Mouse (Mus musculus): Measurements from ENCODE around the gene Shroom3.

The Shroom3 gene

DNA sequence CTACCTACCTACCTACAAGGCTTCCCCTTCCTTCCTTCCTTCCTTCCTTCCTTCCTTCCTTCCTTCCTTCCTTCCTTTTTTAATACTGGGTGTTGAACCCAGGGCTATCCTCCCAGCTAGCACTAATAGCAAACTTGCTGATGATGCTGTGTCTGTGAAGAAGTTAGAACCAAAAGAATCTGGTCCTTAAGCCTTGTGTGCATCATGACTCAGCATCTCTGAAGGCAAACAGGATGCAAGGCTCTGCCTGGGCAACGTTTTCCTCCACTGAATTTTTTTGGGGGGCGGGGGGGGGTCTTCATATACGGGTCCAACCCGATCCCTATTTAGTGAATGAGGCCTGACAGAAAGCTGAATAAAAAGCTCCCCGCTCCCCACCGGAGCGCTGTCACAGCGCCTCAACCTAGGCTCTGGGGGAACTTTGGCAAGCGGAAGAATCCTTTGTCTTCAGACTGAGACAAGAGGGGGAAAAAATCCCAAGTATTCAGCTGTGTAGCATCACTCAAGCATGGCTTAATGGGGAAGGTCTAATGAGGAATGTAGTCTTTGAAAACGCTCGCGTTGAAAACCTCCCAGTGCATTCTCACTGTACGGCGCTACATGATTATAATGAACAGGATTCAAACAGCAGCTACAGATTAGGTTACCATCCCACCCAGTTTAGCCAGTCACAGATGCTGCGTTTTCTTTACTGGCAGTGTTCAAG lies 15.0 kb downstream of the Shroom3 start:
- DNase-seq (ENCODE audit: low spot score in 2 of 2) = no peak

DNA sequence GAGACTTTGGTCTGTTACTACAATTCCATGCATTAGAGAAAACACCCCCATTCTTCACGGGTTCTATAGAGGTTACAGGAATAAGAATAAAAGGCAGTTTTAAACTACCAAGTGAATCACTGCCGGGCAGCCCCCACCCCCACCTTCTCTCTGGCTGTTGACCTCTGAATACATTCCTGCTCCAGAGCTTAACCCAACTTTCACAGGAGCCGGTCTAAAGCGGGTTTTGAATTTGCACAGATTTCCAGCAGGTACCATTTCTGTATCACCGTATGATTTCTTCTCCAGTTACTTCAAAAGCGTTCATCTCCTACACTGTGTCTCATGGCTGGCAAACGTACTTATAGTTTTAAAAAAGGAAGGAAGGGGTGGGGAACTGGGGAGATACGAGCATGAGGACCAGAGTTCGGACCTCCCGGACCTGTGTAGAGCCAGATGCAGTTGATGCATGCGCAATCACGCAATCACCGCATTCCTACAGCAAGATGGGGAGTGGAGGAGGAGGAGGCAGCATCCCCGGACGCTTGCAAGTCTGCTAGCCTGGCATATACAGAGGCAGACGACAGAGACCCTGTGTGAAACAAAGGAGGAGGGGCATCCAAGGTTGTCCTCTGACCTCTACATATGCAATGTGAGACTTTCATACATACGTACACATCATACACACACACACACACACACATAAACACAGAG lies 15.7 kb downstream of the Shroom3 start:
- DNase-seq (ENCODE audit: low spot score in 2 of 2) = no peak

DNA sequence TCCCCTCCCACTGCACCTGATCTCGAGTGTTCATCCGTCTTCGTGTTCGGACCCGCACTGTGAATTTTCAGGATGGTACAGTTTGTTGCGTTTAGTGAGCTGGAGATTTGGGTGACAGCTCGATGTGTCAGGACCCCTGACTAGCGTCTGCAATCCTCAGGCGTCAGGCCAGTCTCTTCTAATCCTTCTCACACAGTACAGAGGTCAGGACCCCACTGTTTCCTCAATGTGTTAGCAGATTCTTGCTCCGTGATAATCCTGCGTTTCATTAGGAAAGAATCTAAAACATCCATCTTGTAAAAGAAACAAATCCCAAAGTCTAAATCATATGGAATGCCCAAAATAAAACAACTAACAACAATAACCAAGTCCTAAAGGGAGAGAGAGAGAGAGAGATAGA lies 18.5 kb downstream of the Shroom3 start:
- no peak for DNase-seq (ENCODE audit: low spot score in 2 of 2)

DNA sequence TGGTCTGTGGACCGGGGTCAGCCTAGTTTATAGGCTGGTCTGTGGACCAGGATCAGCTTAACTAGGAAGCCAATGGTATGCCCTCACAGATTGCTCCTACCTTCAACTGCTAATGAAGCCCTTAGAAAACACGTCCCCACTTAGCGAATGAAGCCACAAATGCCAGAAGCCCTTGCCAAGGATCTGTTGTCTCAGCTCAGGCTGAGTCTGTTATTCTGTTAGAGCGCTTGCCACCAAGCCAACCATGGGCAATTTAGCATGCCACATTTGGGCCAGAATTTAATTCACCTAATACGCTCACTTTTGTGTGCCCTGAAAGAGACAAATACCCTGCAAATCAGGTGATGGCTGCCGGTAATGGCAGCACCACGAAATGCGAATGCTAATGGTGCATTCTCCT lies 20.4 kb downstream of the Shroom3 start:
- DNase-seq (ENCODE audit: low spot score in 2 of 2) = no peak

DNA sequence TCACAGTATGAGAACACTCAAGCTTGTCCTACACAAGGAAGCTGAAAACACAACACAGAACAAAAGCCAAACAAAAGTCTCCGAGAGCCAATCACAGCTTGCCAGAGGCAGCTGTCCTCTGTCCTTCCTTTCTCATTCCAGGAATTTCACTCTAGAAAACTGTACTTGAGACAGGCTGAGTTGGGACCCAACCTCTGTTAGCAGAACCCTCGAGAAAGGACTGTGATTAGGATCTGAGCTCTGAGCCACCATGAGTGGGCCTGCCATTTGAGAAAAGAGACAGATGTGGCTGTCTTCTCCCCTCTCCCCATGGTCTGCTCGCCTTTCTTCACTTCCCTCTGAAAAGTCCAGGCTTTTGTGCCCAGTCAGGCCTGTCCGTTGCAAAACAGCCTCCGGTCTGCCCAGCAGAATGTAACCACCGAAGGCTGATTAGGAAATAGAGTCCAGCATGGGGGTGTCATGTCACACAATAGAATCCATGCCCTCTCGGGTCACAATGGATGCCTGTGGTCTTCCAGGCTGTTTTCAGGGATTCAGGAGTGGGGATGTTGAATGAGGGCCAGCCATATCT lies 24.8 kb downstream of the Shroom3 start:
- DNase-seq (ENCODE audit: low spot score in 2 of 2) = no peak

DNA sequence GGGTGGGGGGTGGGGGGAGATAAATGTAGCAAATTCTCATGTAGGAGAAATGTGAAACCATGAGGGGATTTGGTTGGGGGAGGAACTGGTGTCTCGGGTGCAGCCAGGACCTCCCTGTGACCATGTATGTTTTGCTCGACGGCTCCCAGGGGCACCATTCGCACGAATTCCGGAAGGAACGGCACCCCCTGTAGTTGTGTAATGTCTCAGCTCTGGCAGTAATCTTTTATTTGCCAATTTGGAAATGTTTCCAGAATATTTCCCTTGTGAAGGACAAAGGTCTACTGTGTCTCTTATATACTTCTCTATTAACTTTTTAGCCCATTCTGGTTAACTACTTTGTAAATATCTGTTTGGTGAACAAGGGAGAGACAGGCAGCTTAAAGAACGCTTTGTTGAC lies 27.5 kb downstream of the Shroom3 start:
- DNase-seq (ENCODE audit: low spot score in 2 of 2) = no peak

DNA sequence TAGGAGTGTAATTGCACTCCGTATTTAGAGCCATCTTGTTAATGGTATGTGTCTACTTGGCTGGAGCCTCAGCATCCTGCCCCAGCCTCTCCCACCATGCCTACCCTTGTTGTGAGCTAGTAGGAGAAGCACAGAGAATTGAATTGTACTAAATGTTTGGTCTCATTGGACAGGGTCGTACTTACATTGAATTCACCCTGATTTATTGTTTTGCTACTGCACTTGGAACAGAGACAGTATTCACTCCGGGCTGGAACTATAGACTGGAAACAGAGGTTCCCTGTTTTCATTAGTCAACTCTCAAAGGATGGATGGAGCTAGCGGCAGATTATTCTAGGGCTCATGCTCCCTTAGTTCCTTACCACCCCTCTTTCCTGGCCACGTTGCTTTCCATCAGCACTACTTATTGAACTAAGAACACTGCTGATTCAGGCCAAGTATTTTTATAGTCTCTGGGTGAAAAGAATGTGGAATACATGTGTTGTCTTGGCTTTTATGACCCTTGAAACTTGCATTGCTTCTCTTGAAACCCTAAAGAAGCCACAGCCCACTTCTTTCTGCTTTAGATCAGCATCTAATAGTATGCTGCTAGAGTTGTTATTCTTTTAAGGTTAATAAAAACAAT lies 28.5 kb downstream of the Shroom3 start:
- no peak for DNase-seq (ENCODE audit: low spot score in 2 of 2)

DNA sequence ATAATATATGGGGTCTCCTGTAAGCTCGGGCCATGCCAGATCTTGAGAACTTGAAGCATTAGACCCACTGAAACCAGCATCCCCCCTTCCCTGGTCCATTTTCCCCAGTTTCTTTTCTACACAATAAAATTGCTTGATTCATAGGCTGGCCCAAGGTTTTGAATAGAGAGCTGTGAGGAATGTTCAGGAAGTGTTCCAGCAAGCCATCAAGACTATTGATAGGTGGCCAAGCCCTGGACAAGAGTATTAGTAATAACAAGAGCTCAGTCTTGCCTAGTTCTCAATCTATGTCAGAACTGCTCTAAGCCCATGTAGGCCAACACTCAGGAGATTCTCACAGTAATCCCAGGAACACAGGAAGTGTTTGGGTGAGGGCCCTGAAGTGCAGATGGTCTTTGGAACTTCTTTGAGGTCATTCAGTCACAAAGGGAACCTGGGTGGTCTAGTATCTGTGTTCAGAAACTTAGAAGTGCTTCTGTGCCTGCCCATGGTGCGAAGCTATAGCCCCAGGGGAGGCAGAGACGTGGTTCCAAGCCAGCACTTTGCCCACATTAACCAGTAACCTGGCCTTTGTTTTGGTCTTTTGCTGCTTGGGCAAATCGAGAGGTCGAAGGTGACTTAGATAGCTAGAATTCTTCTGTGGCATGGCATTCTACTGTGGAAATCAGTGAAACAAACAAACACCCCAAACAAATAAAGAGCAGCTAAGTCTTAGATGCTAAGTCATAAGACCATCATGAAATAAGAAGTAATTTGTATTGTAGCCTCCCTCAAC lies 29.6 kb downstream of the Shroom3 start:
- DNase-seq (ENCODE audit: low spot score in 2 of 2) = no peak

DNA sequence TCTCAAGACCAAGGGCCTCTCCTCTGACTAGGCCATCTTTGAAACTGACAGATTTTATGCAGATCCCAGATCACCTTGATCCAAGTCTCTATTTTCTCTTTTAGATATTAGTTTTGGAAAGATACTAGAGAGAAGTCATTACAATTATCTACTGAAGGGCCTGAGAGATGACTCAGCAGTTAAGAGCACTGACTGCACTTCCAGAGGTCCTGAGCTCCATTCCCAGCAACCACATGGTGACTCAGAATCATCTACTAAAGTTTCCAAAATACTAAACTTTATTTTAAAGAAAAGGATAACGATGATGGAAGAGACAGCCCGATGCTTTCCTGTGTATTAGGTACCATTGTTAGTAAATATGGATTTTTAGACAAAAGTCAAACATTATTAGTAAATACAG lies 31.7 kb downstream of the Shroom3 start:
- DNase-seq (ENCODE audit: low spot score in 2 of 2) = no peak

DNA sequence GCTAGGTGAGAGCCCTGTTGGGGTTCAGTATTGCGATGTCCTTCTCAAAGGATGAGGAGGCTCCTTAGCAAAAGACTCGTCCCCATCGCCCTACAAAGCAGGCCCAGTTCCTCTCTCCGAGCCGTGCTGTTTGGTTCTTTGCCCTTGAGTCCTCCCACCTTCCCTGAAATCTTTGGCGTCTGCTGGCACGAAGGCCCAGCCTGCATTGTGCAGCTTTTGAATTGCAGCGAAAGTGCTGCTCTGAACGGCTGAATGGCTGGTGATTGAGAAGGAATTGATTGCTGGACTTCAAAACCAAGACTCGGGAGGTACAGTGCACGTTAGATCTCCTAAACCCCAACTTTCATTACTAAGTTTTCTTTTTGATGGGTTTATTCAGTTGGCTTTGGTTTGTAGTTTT lies 32.1 kb downstream of the Shroom3 start:
- DNase-seq (ENCODE audit: low spot score in 2 of 2) = no peak

DNA sequence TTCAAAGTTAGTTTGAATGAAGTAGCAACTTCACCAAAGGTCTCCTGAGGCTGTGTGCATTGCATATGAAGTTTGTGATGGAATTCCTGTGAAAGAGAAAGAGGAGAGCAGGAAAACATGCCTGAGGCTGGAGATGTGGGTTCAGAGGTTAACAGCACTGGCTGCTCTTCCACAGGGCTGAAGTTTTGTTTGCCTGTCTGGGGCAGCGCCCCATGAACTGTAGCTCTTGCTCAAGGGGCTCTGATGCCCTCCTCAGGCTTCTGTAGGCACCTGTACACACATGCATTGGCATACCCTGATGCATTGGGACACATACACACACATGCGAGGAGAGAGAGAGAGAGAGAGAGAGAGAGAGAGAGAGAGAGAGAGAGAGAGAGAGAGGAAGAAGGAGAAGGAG lies 32.7 kb downstream of the Shroom3 start:
- no peak for DNase-seq (ENCODE audit: low spot score in 2 of 2)

DNA sequence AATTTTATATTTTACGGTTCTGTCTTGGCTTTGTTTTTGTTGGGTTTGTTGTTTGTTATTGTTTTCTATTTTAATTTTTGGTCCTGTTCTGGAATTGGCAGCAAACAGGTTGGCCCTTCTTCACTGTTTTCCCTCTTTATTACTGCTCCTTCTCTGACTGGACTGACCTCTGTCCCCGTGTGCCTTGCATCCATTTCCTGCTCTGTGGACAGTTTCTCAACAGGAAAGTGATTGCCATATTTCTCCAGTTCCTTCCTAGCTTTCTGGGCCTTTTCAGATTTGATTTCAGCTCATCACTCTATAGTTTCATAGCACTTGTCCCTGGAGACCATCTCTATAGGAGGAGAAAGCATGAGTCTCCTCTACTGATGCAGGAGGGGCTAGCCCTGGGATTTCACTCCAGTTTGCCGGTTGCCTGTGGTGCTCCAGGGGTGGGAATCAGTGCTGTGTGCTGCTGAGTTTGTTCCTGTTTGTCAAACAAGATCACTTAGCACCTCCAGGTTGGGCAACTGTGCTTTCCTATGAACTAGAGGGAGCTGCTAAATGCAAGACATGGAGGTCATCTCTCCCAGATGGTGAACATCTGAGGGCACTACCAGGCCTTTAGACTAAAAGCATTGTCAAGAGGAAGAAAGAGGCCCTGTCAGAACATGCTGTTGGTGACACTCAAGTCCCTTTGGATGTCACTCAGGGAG lies 34.6 kb downstream of the Shroom3 start:
- DNase-seq (ENCODE audit: low spot score in 2 of 2) = no peak

DNA sequence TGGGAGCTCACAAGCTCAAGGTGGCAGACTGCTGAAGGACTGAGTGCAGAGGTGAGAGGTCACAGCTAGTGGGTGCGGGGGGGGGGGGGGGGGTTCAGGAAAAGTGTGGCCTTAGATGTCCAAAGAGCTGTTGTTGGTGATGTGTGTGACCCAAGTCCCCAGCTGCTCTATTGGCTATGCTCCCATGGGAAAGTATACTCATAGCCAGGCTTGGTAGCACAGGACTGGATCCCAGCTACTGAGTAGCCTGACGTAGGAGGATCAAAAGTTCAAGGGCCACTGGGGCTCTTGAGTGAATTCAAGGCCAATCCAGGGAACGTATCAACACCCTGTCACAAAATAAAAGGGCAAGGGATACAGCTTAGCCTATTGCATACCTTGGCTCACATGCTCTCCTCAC lies 35.6 kb downstream of the Shroom3 start:
- no peak for DNase-seq (ENCODE audit: low spot score in 2 of 2)

DNA sequence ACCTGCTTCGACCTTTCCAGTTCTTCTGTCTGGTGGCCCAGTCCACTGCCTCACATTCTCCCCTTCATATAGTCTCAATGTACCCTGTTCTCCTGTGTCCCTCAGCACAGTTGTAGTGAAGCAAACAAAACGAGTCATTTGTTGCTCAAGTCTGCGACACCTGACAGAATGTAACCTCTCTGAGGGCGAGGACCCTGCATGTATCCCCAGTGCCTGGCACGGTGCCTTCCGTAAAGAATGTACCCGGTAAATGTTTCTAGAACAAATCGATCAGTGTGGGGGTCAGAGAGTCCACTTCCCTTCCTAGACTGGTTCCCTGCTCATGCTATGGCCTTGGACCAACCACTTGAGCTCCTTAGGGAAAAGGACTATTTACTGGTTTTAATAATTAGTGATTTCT lies 38.4 kb downstream of the Shroom3 start:
- DNase-seq (ENCODE audit: low spot score in 2 of 2) = no peak

DNA sequence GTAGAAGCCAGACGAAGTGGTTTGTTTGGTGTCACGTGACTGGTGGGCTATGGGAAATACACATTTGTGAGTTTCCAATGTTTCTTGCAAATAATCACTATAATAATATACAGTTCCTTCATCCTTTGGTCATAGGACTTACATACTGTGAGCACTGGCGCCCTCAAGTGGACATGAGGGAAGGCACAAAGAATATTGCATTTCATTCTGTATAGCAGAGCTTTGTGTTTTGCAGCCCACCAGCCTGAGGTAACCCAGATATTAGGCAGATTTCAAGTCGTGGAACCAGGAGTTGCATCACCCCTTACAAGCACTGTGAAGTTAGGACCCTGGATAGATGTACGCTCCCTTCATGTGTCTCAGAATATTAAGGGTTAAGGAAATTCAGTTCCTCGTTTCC lies 42.7 kb downstream of the Shroom3 start:
- DNase-seq (ENCODE audit: low spot score in 2 of 2) = peak in 1 of 2 experiments; percentile 66

DNA sequence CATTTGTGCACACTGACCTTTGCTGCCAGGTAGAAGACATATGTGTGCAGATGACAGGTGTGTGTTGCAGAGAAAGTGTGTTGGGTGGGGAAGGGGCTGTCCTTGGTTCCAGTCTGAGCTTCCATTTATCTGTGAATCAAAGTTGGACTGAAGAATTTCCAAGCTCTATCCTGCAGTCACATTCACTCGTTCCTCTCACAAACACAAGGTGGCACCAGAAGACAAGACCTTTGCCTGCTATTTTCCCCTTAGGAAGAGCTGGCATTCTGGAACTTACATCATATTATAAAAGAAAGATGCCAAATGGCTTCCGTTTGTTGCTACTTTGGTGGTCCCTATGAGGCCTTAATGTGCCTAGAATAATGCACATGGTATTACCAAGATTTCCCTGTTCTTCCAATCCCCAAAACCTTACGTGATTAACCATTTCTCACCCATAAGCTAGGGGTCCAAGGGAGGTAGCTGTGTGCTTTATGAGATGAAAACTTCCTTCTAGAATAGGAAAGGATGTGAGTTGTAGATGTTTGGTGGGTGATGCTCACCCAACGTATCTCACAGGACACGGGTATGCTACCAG lies 45.1 kb downstream of the Shroom3 start:
- DNase-seq (ENCODE audit: low spot score in 2 of 2) = peak in 1 of 2 experiments; percentile 24

DNA sequence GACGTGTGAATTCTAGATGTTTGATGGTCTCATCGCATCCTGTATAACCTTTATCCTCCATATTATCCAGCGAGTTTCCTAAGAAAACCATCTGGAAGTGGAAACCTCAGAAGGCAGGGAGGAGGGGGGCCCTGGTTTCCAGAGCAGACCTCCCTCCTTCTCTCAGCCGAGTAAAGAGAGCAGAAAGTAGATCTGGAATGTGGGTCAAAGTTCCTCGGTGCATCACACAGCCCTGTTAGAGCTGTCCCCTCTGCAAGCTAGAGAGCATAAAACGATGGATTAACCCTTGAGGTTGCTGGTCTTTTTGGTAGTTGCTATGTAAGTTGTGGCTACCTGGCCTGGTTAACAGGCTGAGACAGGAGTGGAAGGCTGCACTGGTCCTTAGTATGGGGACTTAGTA lies 46.0 kb downstream of the Shroom3 start:
- no peak for DNase-seq (ENCODE audit: low spot score in 2 of 2)

DNA sequence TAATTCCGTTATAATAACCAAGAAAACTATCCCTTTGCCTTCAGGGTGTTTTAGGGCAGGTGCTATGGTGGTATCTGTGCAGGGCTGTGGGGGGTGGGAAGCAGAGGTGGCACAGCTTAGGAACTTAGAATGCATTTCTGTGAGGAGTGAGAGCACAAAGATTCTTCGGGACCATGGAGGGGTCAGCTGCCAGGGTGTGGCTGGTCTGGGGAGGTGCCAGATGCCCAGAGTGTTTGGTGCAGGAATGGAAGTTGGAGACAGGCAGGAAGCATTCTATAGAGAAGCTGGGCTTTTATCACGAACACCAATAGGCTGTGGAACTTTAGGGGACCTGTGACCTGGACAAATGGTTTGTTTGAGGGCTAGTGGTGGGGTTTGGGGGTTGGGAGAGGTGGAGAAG lies 58.6 kb downstream of the Shroom3 start:
- DNase-seq (ENCODE audit: low spot score in 2 of 2) = no peak

DNA sequence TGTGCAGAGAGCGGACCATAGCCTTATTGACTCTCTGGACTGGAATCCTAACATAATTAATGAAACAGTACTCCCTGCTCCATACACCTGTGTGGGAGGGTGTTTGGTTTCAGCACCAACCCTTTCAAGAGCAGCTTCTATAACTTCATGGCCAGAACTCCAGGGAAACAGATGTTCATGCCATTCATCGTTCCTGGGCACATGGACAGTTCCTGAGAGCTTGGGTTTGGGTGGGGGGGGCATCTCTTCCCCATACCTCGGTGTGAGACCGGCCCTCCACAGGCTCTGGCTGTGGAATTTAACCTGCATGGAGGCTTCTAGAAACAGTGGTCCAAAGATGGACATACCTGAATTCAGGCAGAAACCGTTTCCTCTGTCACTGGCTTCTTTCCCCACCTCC lies 59.5 kb downstream of the Shroom3 start:
- DNase-seq (ENCODE audit: low spot score in 2 of 2) = no peak

DNA sequence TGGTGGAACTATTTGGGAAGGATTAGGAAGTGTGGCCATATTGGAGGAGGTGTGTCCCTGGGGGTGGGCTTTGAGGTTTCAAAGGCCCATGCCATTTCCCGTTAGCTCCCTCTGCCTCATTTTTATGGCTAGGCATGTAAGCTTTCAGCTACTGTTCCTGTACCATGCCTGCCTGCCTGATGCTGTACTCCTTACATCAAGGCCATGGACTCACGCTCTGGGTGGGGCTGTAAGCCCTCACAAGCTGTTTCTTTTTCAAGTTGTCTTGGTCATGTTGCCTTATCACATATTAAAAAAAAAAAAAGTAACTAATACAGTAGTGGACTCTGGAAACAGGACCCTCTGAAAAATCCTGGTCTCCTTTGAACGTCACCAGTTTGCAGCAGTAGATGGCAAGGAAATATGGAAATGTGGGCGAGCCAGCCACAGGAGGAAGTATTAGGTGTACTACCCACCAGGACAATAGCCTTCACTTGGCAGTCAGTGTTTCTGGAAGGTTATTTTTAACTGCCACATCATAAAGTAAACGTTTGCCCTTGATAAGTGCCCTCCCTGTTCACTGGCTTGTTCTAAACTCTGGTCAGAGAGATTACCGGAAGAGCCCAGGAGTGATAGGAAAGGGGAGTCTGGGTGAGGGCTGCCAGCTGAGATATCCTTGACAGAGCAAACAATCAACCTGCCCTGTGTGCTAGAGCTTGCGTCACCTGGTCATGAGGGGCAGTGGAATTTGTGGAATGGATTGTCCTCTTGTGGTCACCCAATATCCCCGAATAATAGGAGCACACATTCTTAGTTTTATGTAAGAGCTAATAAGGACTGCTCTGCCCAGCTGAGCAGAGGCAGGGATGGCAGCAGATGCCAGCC lies 62.4 kb downstream of the Shroom3 start:
- no peak for DNase-seq (ENCODE audit: low spot score in 2 of 2)

All from urinary bladder, postnatal 4 days (tissue).